Mouse (Mus musculus) CH12.LX (cell line): ENCODE data around the gene Fam221a.

Experiments used
- CTCF ChIP-seq, 2 experiments: IDR thresholded peaks in 1 of 2; conservative IDR thresholded peaks in 1 of 2; 2 replicates each; pipeline ENCODE4 v1.5.1; 2011 to 2012; ENCODE audit warnings: low read depth in 2 of 2, low read length in 2 of 2, improper control_type of control experiment in 1 of 2, inconsistent platforms in 1 of 2, mild to moderate bottlenecking in 1 of 2, moderate library complexity in 1 of 2
- JUN ChIP-seq: IDR thresholded peaks from 2 replicates; pipeline ENCODE4 v1.6.1; 2011; ENCODE audit warnings: low read depth, mild to moderate bottlenecking, low read length, improper control_type of control experiment, moderate library complexity; ENCODE audit not compliant: insufficient read depth
- MXI1 ChIP-seq: IDR thresholded peaks from 2 replicates; pipeline ENCODE4 v1.6.1; 2011; ENCODE audit warnings: mild to moderate bottlenecking, low read depth, low read length, improper control_type of control experiment
- TCF12 ChIP-seq: IDR thresholded peaks from 2 replicates; pipeline ENCODE4 v1.6.1; 2014; ENCODE audit warnings: low read depth, mild to moderate bottlenecking, inconsistent platforms, low read length, improper control_type of control experiment

DNA sequence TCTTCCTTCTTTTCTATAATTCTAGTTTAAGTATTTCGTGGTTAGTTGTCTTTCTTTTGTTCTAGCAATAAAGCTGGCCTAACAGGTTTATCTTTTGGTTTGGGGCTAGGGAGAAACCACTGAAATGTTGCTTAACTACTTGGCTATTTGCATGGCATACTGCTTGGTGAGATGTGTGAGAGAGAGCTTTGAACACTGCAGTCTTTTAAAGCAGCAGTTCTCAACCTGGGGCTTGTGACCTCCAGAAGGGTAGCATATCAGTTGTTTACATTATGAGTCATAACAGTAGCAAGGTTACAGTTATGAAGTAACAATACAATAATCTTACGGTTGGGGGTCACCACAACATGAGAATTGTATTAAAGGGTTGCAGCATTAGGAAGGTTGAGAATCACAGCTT lies 44.6 kb upstream of the Fam221a start:
- TF ChIP-seq TCF12 (no peak), CTCF (conservative IDR thresholded peaks at IDR 0.05 in 1 of 2, IDR thresholded peaks at IDR 0.05 in 1 of 2; ENCODE audit: low read depth in 2 of 2, low read length in 2 of 2) (no peak), MXI1 (no peak), JUN (no peak)
